Mouse (Mus musculus) testis, postnatal 14 days (tissue): Measurements from ENCODE around the gene Rap1gap2.

Source experiments
- DNase-seq: peaks from one replicate; pipeline ENCODE4 v3.0.0; 2021; ENCODE audit warnings: low spot score

Gene Rap1gap2

DNA sequence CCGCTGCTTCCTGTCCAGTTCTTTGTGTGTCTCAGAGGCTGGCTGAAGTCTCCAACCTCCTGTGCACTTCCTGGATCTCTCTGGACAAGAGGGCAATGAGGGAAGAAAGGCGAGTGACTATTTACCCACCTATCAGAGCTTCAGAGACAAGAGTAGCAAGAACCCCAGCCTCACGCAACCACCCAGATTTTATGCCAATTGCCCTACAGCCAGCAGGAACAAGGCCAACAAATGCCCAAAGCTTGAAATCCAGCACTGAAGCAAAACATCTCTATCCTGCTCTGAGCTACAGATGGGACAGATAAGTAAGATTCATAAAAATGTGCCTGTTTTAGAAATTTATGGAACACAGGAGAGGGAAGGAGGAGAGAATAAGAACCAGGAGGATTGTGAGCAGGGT is 109.7 kb downstream of the Rap1gap2 start:
- DNase-seq: no peak

- no peak for DNase-seq
Observed at GRCm38 (mm10) chr11:74499521-74500099, 111.1 kb downstream of the Rap1gap2 start.

DNA sequence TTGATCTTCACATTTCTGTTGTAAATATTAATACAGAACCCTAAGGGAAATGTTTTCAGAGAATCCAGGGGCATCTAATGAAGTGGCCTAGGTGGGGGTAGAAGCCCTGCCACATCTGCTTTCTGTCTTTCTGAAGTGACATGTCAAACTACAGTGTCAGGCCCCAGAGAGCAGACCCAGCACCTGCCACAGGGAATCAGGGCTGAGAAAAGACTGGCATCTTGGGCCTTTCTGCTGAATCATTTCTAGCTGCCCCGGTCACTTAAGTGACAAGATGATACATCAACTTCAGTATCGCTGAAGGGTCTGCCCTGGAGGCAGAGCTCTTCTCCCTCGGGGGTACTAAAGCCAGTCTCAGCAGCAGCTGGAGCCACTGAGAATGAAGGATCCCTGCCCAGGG is 111.7 kb downstream of the Rap1gap2 start:
- DNase-seq: no peak

GRCm38 (mm10) chr11:74496581-74496980 is 114.1 kb downstream of the Rap1gap2 start:
- DNase-seq: no peak

DNA sequence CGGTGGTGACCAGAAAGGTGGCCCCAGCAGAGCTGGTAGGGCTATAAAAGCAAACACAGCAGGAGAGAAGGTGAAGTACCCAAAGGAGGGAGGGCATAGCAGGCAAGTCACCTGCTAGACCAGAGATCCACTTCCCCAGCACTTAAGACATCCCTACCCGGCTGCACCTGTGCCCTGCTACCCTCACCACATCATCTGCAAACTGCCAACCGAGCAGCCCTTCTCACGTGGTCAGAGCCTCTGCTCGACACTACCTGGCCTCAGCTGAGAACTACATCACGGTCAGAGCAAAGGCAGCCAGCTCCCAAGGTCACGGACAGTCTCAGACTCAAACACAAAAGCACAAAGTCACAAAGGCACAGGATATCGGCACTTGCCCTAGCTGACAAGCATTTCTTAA is 116.8 kb downstream of the Rap1gap2 start:
- DNase-seq: no peak

DNA sequence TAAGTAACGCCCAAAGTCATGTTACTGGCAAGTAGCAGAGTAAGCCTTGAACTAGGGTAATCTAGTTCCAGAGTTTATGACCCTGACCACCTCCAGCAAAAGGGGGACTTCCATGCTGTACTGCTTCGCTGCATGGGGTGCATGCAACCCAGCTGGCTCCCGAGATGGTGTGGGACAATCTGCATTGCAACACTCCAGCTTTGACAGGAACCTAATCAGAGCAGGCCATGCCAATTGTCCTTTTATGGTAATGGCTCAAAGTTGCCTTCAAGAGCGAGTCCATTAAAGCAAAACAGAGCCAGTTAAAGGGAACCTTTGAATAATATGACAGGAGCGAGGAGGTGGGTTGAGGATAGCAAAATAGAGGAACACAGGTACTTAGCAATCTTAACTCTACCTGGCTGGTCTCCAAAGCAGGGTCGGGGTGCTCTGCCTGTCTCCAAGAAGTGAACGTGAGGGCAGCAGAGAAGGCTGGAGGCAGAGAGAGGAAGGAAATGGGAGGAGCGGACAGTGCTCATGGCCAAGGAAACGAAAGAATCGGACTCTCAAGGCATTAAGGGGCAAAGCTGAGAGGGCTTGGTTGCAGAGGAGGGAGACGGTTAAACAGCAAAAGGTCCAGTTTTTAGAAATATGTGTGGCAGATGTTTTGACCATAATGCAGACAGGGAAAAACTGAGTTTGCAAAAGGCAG is 117.4 kb downstream of the Rap1gap2 start:
- no peak for DNase-seq

GRCm38 (mm10) chr11:74491130-74491529 is 119.6 kb downstream of the Rap1gap2 start:
- DNase-seq: no peak

- DNase-seq: no peak
Observed at GRCm38 (mm10) chr11:74489239-74489638, 121.5 kb downstream of the Rap1gap2 start.

GRCm38 (mm10) chr11:74487952-74488351 is 122.8 kb downstream of the Rap1gap2 start:
- no peak for DNase-seq

DNA sequence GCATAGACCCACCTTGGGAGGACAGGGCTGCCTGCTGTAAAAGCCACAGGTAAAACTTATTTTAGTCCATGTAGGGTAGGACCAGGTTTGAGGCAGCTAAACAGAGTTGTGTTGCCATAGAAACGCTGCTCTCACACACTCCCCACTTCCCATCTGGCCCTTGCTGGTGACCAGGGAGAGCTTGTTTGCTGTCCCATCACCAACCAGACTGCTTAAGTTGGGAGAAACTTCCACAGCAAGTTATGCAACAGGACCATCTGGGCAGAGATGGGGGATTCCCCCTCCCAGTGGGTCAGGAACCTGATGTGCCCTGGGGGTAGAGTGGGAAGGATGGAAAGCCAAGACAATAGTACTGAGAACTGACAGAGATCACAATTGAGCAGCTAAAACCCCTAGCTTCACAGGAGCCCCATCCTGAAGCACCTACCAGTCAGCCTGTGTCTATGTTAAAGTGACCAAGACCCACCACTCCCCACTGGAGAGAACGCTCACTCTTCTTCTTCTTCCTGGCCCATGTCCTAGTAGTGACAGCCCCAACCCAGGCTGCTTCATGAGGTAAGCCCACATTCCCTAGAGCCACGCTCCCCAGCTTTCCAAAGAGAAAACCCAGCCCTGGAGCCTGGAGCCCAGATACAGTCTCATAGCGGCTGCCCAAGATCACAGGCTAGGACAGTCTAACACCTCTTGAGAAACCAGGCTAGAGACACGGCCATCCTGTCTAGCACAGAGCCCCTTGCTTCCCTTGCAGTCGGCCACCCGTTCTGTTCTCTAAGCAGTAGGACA is 125.1 kb downstream of the Rap1gap2 start:
- no peak for DNase-seq

DNA sequence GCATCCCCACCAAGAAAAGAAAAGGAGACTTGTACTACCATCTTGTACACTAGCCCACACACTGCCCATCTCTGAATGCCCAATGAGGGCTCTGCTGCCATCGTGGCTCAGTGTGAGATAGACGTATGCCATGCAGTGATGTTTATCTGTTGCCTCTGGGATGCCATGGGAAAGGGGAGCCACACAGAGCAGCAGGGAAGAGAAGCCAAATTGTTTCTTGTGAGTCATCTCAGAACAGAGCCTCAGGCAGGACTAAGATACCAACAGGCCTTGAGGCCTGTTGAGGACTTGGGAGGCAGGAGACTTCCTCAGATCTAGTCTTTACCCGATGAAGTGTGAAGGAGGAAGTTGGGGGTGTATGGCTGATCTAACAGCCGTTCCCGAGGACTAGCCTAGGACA is 126.8 kb downstream of the Rap1gap2 start:
- no peak for DNase-seq

DNA sequence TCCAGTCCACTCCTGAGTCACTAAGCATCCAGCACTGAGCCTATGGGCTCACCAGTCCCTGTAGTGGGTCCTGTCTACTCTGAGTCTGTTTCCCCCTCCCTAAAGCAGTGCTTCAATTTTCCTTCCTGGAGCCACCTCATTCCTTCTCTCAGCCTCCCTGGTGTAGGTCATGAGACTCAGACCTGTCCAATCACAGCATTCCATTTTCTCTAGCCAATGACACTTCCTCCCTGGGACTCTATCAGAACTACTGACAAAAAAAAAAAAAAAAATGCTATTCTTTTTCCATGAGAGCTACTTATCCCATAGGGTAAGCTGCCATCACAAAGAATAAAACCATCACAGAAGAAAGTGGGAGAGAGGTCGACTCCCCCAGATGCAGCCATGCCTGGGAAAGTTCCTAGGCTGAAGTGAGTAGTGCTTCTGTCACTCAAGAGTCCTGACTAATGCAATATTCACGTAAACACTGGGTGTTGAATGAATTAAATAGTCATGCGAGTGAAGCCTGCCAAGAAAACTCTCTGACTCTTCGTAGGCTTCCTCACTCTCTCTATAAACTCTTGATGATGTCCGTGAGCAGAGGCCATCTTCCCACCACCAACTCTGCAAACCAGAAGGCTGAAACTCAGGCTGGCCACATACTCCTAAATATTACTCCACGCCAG is 127.4 kb downstream of the Rap1gap2 start:
- no peak for DNase-seq

DNA sequence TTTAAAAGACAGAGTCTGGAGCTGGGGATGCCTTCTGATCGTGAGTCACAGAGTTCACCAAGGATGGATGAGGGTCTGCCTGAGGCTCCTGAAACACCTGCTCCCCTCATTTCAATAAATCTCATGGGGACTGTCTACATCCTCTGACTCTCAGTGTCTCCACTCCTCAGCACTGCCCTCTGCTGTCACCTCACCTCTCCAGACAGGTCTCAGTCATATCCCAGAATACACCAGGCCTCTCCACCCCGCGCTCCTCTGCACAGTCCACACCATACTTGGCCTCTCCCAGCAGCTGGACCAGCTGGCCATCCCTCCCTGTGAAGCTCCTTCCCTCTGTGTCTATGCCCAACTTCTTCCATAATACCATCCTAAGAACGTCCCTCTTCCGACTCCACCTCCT is 128.9 kb downstream of the Rap1gap2 start:
- no peak for DNase-seq

DNA sequence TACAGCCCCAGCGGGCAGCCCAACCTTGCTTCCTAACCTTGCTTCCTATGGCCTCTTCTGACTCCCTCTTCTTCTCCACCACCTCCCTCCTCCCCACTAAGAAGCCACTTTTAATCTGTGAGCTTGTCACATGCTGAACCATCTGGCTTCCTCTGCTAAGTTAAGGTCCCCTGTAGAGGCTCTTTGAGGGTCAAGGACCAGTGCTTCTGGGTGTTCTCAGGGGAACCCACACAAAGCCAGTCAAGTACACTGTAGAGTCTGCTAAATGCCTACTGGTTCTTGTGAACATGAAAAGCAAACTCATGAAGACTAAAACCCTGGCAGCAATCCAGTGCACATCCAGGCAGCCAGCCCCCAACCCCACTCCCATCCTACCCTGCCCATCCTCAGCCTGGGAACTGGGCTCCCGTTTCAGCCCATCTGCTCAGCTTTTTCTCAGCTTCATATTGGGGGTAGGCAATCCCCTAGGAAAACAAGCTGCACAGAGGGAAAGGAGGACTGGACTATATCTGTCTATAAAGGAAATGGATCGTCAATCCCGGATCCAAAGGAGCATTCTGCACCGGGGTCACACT is 130.9 kb downstream of the Rap1gap2 start:
- DNase-seq: no peak

- no peak for DNase-seq
Observed at GRCm38 (mm10) chr11:74478877-74479276, 131.8 kb downstream of the Rap1gap2 start.

GRCm38 (mm10) chr11:74472671-74473070 is 138.0 kb downstream of the Rap1gap2 start:
- DNase-seq: no peak

- no peak for DNase-seq
Observed at GRCm38 (mm10) chr11:74468195-74468594, 142.5 kb downstream of the Rap1gap2 start.

DNA sequence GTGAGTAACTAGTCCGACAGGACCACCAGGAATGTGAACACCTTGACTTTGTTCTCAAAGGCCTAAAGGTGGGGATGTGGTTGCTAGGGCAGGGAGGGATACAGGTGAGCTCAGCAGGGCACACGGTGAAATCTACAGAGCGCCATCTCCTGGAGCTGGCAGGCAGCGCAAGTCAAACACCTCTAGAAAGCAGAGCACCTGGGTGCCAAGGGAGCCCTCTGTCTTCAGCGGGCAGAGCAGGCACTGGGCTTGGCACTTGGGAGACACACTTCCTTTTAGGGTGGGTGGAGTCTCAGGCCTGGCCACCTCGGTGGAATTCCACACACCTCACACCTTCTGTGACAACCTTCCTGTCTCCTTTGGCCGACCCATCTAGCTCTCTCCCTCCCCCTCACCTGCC is 145.0 kb downstream of the Rap1gap2 start:
- no peak for DNase-seq

DNA sequence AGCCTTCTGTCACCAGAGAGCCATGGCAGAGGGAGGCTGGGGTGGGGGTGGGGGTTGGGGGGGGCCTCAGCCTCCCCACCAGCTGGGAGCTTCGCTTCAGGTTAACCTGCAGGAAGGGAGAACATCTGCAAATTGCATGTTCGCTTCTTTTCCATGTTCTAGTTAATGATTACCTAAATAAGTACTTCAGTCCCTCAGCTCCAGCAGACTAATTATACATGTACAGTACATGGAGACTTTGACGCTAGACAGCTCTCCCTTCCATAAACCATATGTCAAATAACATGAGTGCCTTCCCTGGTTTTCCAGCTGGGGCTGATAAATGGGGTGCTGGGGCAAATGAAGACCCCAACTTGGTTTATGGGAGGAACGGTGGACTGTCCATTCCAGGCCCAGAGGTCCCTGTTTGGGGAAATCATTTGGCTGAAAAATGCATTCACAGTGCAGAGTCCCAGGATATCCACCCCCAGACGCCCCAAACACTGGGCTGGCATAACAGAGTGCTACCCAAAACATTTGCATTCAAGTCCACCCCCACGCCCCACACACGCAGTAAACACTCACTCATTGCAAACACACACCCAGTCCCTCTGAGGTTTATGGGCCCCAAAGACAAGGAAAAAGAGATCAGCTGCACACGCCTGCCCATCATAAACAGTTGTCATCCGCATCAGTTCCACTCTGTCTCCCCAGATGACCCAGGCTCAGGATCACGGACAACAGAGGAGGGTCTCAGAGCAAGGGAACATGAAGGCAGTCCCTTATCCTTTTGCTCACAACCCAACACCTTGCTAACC is 146.3 kb downstream of the Rap1gap2 start:
- DNase-seq: no peak

- DNase-seq: no peak
Observed at GRCm38 (mm10) chr11:74462651-74463050, 148.1 kb downstream of the Rap1gap2 start.

- DNase-seq: no peak
Observed at GRCm38 (mm10) chr11:74459651-74460050, 151.1 kb downstream of the Rap1gap2 start.

DNA sequence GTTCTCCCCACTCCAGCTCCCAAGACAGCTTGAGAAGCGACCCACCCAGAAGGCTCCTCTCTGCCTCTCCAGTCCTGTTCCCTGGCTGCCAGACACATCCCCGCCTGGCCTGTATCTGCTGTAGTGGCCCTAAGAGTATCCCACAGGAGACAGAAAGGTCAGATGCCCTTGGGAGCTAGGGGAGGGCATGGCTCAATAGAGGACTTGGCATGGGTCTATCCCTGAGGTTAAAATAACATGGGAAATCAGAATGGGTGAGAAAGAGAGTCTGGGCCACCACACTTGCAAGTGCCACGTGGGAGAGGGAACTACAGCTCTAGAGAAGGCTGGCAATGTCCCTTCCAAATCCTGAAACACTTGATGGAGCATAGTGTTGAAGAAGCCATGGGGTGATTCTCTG is 152.3 kb downstream of the Rap1gap2 start:
- DNase-seq: no peak
